Mouse (Mus musculus): Measurements from ENCODE around the gene Olfr198. TPM values are rescaled to one million over a fixed set of nuclear protein-coding genes. Genes with fewer than 3 reads are reported as not detected.
"Not testable (repeated sequence)": the region's sequence is repeated elsewhere in the genome, so short reads cannot be mapped to it uniquely, and the experiment has no call there.

Gene Olfr198
- not detected in 2 replicates for polyA plus RNA-seq (2012; rRNA removed)

GRCm38 (mm10) chr16:59203433-59203832, at the start of gene Olfr198:
TSS of gene Olfr198 (minus strand) at chr16:59203533.
- not testable (repeated sequence) for DNase-seq; H3K27me3 ChIP-seq (ENCODE audit: control insufficient read depth, insufficient read depth, low read length); H3K4me1 ChIP-seq (ENCODE audit: control insufficient read depth, insufficient read depth, low read length); H3K27ac ChIP-seq (ENCODE audit: insufficient read depth, low read length); H3K4me3 ChIP-seq (replicated peaks; ENCODE audit: insufficient read depth, low read depth, low read length)
- 68% methylated on average over 1 of the region's 1 CpGs for WGBS

GRCm38 (mm10) chr16:59249684-59250083, 46.4 kb upstream of the Olfr198 start:
- H3K27ac ChIP-seq (ENCODE audit: insufficient read depth, low read length): no peak overlapping the region
- H3K27me3 ChIP-seq (ENCODE audit: control insufficient read depth, insufficient read depth, low read length): no peaks in the 10 kb centered on the region
- TF ChIP-seq POLR2A (IDR thresholded peaks at IDR 0.05; ENCODE audit: borderline replicate concordance, insufficient read depth, low read length): no peak
- TF ChIP-seq CTCF (IDR thresholded peaks at IDR 0.05; ENCODE audit: borderline replicate concordance, insufficient read depth, low read depth, low read length): no peak
- no peak for DNase-seq
- no peak overlapping the region for H3K4me3 ChIP-seq (replicated peaks; ENCODE audit: insufficient read depth, low read depth, low read length)
- H3K4me1 ChIP-seq (ENCODE audit: control insufficient read depth, insufficient read depth, low read length): no peaks in the 10 kb centered on the region
- 88% methylated on average over 17 of the region's 17 CpGs for WGBS

GRCm38 (mm10) chr16:59219667-59220066, 16.3 kb upstream of the Olfr198 start, which contains the start of gene Olfr199:
TSS of gene Olfr199 (minus strand) at chr16:59219767.
- H3K4me3 ChIP-seq (replicated peaks; ENCODE audit: insufficient read depth, low read depth, low read length): not testable (repeated sequence)

GRCm38 (mm10) chr16:59217861-59218260, 14.5 kb upstream of the Olfr198 start:
- not testable (repeated sequence) for H3K27ac ChIP-seq (ENCODE audit: insufficient read depth, low read length); H3K4me3 ChIP-seq (replicated peaks; ENCODE audit: insufficient read depth, low read depth, low read length); H3K27me3 ChIP-seq (ENCODE audit: control insufficient read depth, insufficient read depth, low read length); H3K4me1 ChIP-seq (ENCODE audit: control insufficient read depth, insufficient read depth, low read length); DNase-seq
- WGBS: 67% methylated on average over 3 of the region's 3 CpGs

More at GRCm38 (mm10) chr16:59219667-59220066, 16.3 kb upstream of the Olfr198 start, which contains the start of gene Olfr199:
- not testable (repeated sequence) for H3K4me1 ChIP-seq (ENCODE audit: control insufficient read depth, insufficient read depth, low read length); DNase-seq; H3K27me3 ChIP-seq (ENCODE audit: control insufficient read depth, insufficient read depth, low read length); H3K27ac ChIP-seq (ENCODE audit: insufficient read depth, low read length)
- WGBS: 93% methylated on average over 1 of the region's 1 CpGs

- TF ChIP-seq CTCF (IDR thresholded peaks at IDR 0.05; ENCODE audit: borderline replicate concordance, insufficient read depth, low read depth, low read length) (no peak), POLR2A (IDR thresholded peaks at IDR 0.05; ENCODE audit: borderline replicate concordance, insufficient read depth, low read length) (no peak)
- WGBS: 65% methylated on average over 3 of the region's 3 CpGs
- no peak for DNase-seq
These were observed 33.0 kb downstream of the Olfr198 start, which contains the start of gene Olfr196 for GRCm38 (mm10) chr16:59170354-59170753. TSS of gene Olfr196 (minus strand) at chr16:59170454.

GRCm38 (mm10) chr16:59151996-59152395, 51.3 kb downstream of the Olfr198 start:
- Histone ChIP-seq H3K27ac (ENCODE audit: insufficient read depth, low read length) (no peak overlapping the region), H3K4me1 (ENCODE audit: control insufficient read depth, insufficient read depth, low read length) (no peaks in the 10 kb centered on the region), H3K27me3 (ENCODE audit: control insufficient read depth, insufficient read depth, low read length) (no peaks in the 10 kb centered on the region), H3K4me3 (replicated peaks; ENCODE audit: insufficient read depth, low read depth, low read length) (no peak overlapping the region)
- 87% methylated on average over 2 of the region's 2 CpGs for WGBS
- no peak for DNase-seq
- TF ChIP-seq CTCF (IDR thresholded peaks at IDR 0.05; ENCODE audit: borderline replicate concordance, insufficient read depth, low read depth, low read length) (no peak), POLR2A (IDR thresholded peaks at IDR 0.05; ENCODE audit: borderline replicate concordance, insufficient read depth, low read length) (no peak)

More at GRCm38 (mm10) chr16:59170354-59170753, 33.0 kb downstream of the Olfr198 start, which contains the start of gene Olfr196:
- Histone ChIP-seq H3K4me3 (replicated peaks; ENCODE audit: insufficient read depth, low read depth, low read length) (no peak within 1 kb of the TSS), H3K27me3 (ENCODE audit: control insufficient read depth, insufficient read depth, low read length) (no peaks in the 10 kb centered on the region), H3K27ac (ENCODE audit: insufficient read depth, low read length) (no peak within 1 kb of the TSS), H3K4me1 (ENCODE audit: control insufficient read depth, insufficient read depth, low read length) (no peaks in the 10 kb centered on the region)

Other genes with a start within 250 kb of the Olfr198 start
- gene Olfr183, start 208.2 kb downstream of the Olfr198 start, polyA plus RNA-seq (2012; rRNA removed): not detected in 2 replicates
- not detected in 2 replicates for gene Olfr186, start 173.2 kb downstream of the Olfr198 start, polyA plus RNA-seq (2012; rRNA removed)
- not detected in 2 replicates for gene Olfr187, start 163.8 kb downstream of the Olfr198 start, polyA plus RNA-seq (2012; rRNA removed)
- gene Olfr190, start 125.5 kb downstream of the Olfr198 start, polyA plus RNA-seq (2012; rRNA removed): not detected in 2 replicates
- not detected in 2 replicates for gene Olfr191, start 113.7 kb downstream of the Olfr198 start, polyA plus RNA-seq (2012; rRNA removed)
- gene Olfr193, start 91.7 kb downstream of the Olfr198 start, polyA plus RNA-seq (2012; rRNA removed): not detected in 2 replicates
- gene Olfr194, start 82.5 kb downstream of the Olfr198 start, polyA plus RNA-seq (2012; rRNA removed): not detected in 2 replicates
- not detected in 2 replicates for gene Olfr195, start 56.5 kb downstream of the Olfr198 start, polyA plus RNA-seq (2012; rRNA removed)
- not detected in 2 replicates for gene Olfr196, start 33.1 kb downstream of the Olfr198 start, polyA plus RNA-seq (2012; rRNA removed)
- gene Olfr199, start 16.2 kb upstream of the Olfr198 start, polyA plus RNA-seq (2012; rRNA removed): not detected in 2 replicates
- not detected in 2 replicates for gene Olfr201, start 69.1 kb upstream of the Olfr198 start, polyA plus RNA-seq (2012; rRNA removed)
- not detected in 2 replicates for gene Olfr202, start 83.3 kb upstream of the Olfr198 start, polyA plus RNA-seq (2012; rRNA removed)
- gene Olfr203, start 95.3 kb upstream of the Olfr198 start, polyA plus RNA-seq (2012; rRNA removed): not detected in 2 replicates
- 0.02 TPM in 1 of 2 replicates, not detected in the other for gene Olfr204, start 114.7 kb upstream of the Olfr198 start, polyA plus RNA-seq (2012; rRNA removed)
- gene Olfr205, start 127.6 kb upstream of the Olfr198 start, polyA plus RNA-seq (2012; rRNA removed): not detected in 2 replicates
- gene Olfr206, start 145.7 kb upstream of the Olfr198 start, polyA plus RNA-seq (2012; rRNA removed): not detected in 2 replicates
- not detected in 2 replicates for gene Olfr209, start 160.5 kb upstream of the Olfr198 start, polyA plus RNA-seq (2012; rRNA removed)
- gene Gabrr3, start 203.8 kb upstream of the Olfr198 start, polyA plus RNA-seq (2012; rRNA removed): 0.02 TPM in 1 of 2 replicates, not detected in the other